Mouse (Mus musculus) stomach, postnatal 0 days (tissue): ENCODE measurements around the gene Cerkl.

ENCODE experiments used
- CTCF ChIP-seq: IDR thresholded peaks from 2 replicates; pipeline ENCODE4 v1.5.1; 2016; ENCODE audit warnings: antibody characterized with exemption, low read depth, mild to moderate bottlenecking, moderate library complexity
- EP300 ChIP-seq: optimal IDR thresholded peaks from 2 replicates; pipeline ENCODE3; 2016; ENCODE audit warnings: antibody characterized with exemption

GRCm38 (mm10) chr2:79421696-79422095, 34.9 kb downstream of the Cerkl start:
- TF ChIP-seq CTCF (no peak), EP300 (no peak)
